Mouse (Mus musculus) lung, adult 10 weeks (tissue): ENCODE measurements around the gene Camk2b. TPM values are rescaled to one million over a fixed set of nuclear protein-coding genes. Genes with fewer than 3 reads are reported as not detected.

Source experiments
- polyA plus RNA-seq: library from polyadenylated mRNA; stranded (reverse); fragments of 350-450 nt; fragmentation: Illumina TruSeq; extraction: RNeasy Lipid Tissue Mini Kit (QIAGEN cat#74804); gene quantifications from one replicate; pipeline ENCODE4 v1.2.3, GENCODE M21; 2014; ENCODE audit warnings: low read depth, low replicate concordance; ENCODE audit not compliant: insufficient read depth

Camk2b gene
- polyA plus RNA-seq = 1.4 TPM

GRCm38 (mm10) chr11:6066176-6066575 is at the start of gene Camk2b:
Gene Camk2b, minus strand, starts transcription at chr11:6066362.

GRCm38 (mm10) chr11:5955546-5956276 is 110.5 kb downstream of the Camk2b start, which contains the start of gene Ykt6:
Gene Ykt6, plus strand, starts transcription at chr11:5955693.

GRCm38 (mm10) chr11:5949586-5950352 is 116.4 kb downstream of the Camk2b start, which contains the start of gene Gck:
Gene Gck, minus strand, starts transcription at chr11:5950081.

Other genes starting within 250 kb of the Camk2b start
- gene Polm, start 228.3 kb downstream of the Camk2b start, polyA plus RNA-seq = 5.0 TPM
- gene Aebp1, start 204.4 kb downstream of the Camk2b start, polyA plus RNA-seq = 33.2 TPM
- gene Pold2, start 188.1 kb downstream of the Camk2b start, polyA plus RNA-seq = 21.5 TPM
- gene Myl7, start 167.6 kb downstream of the Camk2b start, polyA plus RNA-seq = 500 TPM
- 0.85 TPM for gene Gck, start 116.3 kb downstream of the Camk2b start, polyA plus RNA-seq
- gene Ykt6, start 110.7 kb downstream of the Camk2b start, polyA plus RNA-seq = 58.0 TPM
- gene A730071L15Rik, start 133.7 kb upstream of the Camk2b start, polyA plus RNA-seq = not detected
- gene Nudcd3, start 134.1 kb upstream of the Camk2b start, polyA plus RNA-seq = 31.4 TPM
- gene Npc1l1, start 163.8 kb upstream of the Camk2b start, polyA plus RNA-seq = not detected
- gene Ddx56, start 201.4 kb upstream of the Camk2b start, polyA plus RNA-seq = 22.9 TPM
- gene Tmed4, start 208.5 kb upstream of the Camk2b start, polyA plus RNA-seq = 67.5 TPM
- gene Ogdh, start 225.3 kb upstream of the Camk2b start, polyA plus RNA-seq = 68.9 TPM